10 mouse cellular contexts compared by ENCODE assay signal in the genomic region with DNA sequence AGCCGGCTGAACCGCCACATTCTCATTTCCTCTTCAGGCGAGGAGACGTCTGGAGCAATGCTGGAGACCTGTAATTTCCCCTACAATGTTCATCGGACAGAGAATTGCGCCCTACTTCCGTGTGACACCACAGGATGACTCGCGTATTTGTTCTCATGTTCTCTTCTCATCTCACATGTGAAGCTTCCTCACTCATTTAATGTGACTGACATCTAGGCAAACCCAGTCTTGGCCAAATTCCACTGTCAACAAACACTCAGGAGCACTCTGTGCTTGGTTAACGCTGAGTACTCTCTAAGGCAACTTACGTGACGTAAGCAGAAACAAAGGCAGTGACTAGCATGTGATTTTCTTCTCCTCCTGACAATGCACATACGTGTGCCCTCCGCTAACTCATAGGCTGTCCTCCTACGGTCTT. TPM values are rescaled to one million over a fixed set of nuclear protein-coding genes. Genes with fewer than 3 reads are reported as not detected.
DNase-seq lines count a peak whose midpoint lies in the region; ATAC-seq and TF ChIP-seq lines count a peak whose summit lies in the region.
"Had no signal": no experiment of that assay in that cellular context is flagged by ENCODE, and none has a peak within 500 bp of the region (broad histone marks: within the 10 kb centered on the region; RNA-seq: fewer than 3 reads in every experiment).

No protein-coding gene starts in this region.

- no peak for TF ChIP-seq POLR2A in lung, adult 2 months (IDR thresholded peaks at IDR 0.05; ENCODE audit: borderline replicate concordance, extremely low read depth, low read depth, low read length)

- H3K4me1 ChIP-seq in forebrain, embryonic 13.5 days = peaks cover 30% of the 10 kb centered on the region
- peaks cover 22% of the 10 kb centered on the region for H3K4me1 ChIP-seq in forebrain, postnatal 0 days (ENCODE audit: insufficient read depth)
- H3K4me1 ChIP-seq in midbrain, embryonic 14.5 days (ENCODE audit: control insufficient read depth, insufficient read depth, low read length) = peaks cover 21% of the 10 kb centered on the region
- H3K4me1 ChIP-seq in midbrain, postnatal 0 days (ENCODE audit: insufficient read depth, low read length) = peaks cover 5% of the 10 kb centered on the region; the same call in 1 of the 2 replicates
- peaks cover 11% of the 10 kb centered on the region for H3K4me1 ChIP-seq in lung, adult 2 months (ENCODE audit: control insufficient read depth, insufficient read depth, low read length)
- H3K4me1 ChIP-seq in stomach, embryonic 15.5 days = peaks cover 16% of the 10 kb centered on the region; the same call in 1 of the 2 replicates

- 0 out of 2 replicates have a peak overlapping the region, but pooled peaks have one; percentile 84 for H3K4me3 ChIP-seq in forebrain, embryonic 13.5 days
- H3K4me3 ChIP-seq in forebrain, postnatal 0 days (ENCODE audit: low read depth, low read length) = no peak overlapping the region
- H3K4me3 ChIP-seq in midbrain, embryonic 14.5 days (replicated peaks; ENCODE audit: low read depth, low read length) = no peak overlapping the region
- no peak overlapping the region for H3K4me3 ChIP-seq in midbrain, postnatal 0 days (ENCODE audit: low read depth, low read length)
- H3K4me3 ChIP-seq in lung, adult 2 months (replicated peaks; ENCODE audit: extremely low read depth, low read depth, low read length) = peak overlapping the region; percentile 15
- H3K4me3 ChIP-seq in stomach, embryonic 15.5 days (replicated peaks) = no peak overlapping the region
- H3K4me3 ChIP-seq: embryonic facial prominence, embryonic 15.5 days had no signal

- peak overlapping the region; percentile 68 for H3K4me2 ChIP-seq in forebrain, embryonic 13.5 days
- H3K4me2 ChIP-seq in forebrain, postnatal 0 days (ENCODE audit: low read depth) = no peak overlapping the region
- peak overlapping the region; percentile 66 for H3K4me2 ChIP-seq in midbrain, embryonic 14.5 days (ENCODE audit: low read length)
- no peak overlapping the region; the same call in 1 of the 2 replicates for H3K4me2 ChIP-seq in midbrain, postnatal 0 days (ENCODE audit: low read depth, low read length, poor library complexity, severe bottlenecking)
- peak overlapping the region; percentile 76 for H3K4me2 ChIP-seq in stomach, embryonic 15.5 days
- H3K4me2 ChIP-seq: embryonic facial prominence, embryonic 15.5 days had no signal

- H3K36me3 ChIP-seq in forebrain, embryonic 13.5 days (ENCODE audit: poor library complexity, severe bottlenecking) = peaks cover 26% of the 10 kb centered on the region
- peaks cover 9% of the 10 kb centered on the region; the same call in 1 of the 2 replicates for H3K36me3 ChIP-seq in forebrain, postnatal 0 days (ENCODE audit: insufficient read depth)
- H3K36me3 ChIP-seq in midbrain, embryonic 14.5 days (ENCODE audit: control insufficient read depth, insufficient read depth, low read length) = peaks cover 12% of the 10 kb centered on the region
- 0 out of 2 replicates have a peak, but pooled peaks cover 5% of the 10 kb centered on the region for H3K36me3 ChIP-seq in midbrain, postnatal 0 days (ENCODE audit: insufficient read depth, low read length)
- H3K36me3 ChIP-seq in stomach, embryonic 15.5 days = no peaks in the 10 kb centered on the region

- TF ChIP-seq CTCF in forebrain, postnatal 0 days (IDR thresholded peaks at IDR 0.05; ENCODE audit: low read depth) = no peak
- TF ChIP-seq CTCF in midbrain, postnatal 0 days (IDR thresholded peaks at IDR 0.05) = no peak
- no peak for TF ChIP-seq CTCF in lung, adult 2 months (IDR thresholded peaks at IDR 0.05; ENCODE audit: insufficient read depth, low read length)

- no peaks in the 10 kb centered on the region for H3K9me3 ChIP-seq in forebrain, embryonic 13.5 days (replicated peaks)
- H3K9me3 ChIP-seq in forebrain, postnatal 0 days (ENCODE audit: low read length) = no peaks in the 10 kb centered on the region
- no peaks in the 10 kb centered on the region for H3K9me3 ChIP-seq in midbrain, embryonic 14.5 days (ENCODE audit: control insufficient read depth, low read length)
- no peaks in the 10 kb centered on the region for H3K9me3 ChIP-seq in midbrain, postnatal 0 days (ENCODE audit: low read length)
- H3K9me3 ChIP-seq in stomach, embryonic 15.5 days = no peaks in the 10 kb centered on the region
- H3K9me3 ChIP-seq: embryonic facial prominence, embryonic 15.5 days had no signal

- WGBS in forebrain, embryonic 13.5 days = 92% methylated on average over 15 of the region's 15 CpGs
- WGBS in forebrain, postnatal 0 days = 83% methylated on average over 15 of the region's 15 CpGs
- 92% methylated on average over 15 of the region's 15 CpGs for WGBS in midbrain, embryonic 14.5 days
- WGBS in midbrain, postnatal 0 days = 93% methylated on average over 15 of the region's 15 CpGs
- WGBS in lung, adult 2 months = 50% methylated on average over 15 of the region's 15 CpGs
- 82% methylated on average over 15 of the region's 15 CpGs for WGBS in stomach, embryonic 15.5 days

- no peak for ATAC-seq in forebrain, embryonic 13.5 days
- ATAC-seq in forebrain, postnatal 0 days = no peak
- no peak for ATAC-seq in midbrain, embryonic 14.5 days (ENCODE audit: low FRiP score, low TSS enrichment)
- ATAC-seq in midbrain, postnatal 0 days (ENCODE audit: low FRiP score) = no peak
- no peak for ATAC-seq in stomach, embryonic 15.5 days (ENCODE audit: insufficient read depth, low FRiP score, low read depth)
- ATAC-seq: CD4-positive, CD25-positive, alpha-beta regulatory T cell, adult 4 months had no signal

- no peak for DNase-seq in forebrain, postnatal 0 days
- DNase-seq in midbrain, embryonic 14.5 days = no peak
- no peak for DNase-seq in midbrain, postnatal 0 days (ENCODE audit: low spot score)
- peak; percentile 70 for DNase-seq in lung, adult 2 months
- no peak for DNase-seq in cerebellum, adult 11 months
- DNase-seq in right cerebral cortex, postnatal 25 days = no peak

- no peaks in the 10 kb centered on the region for H3K27me3 ChIP-seq in forebrain, embryonic 13.5 days
- no peaks in the 10 kb centered on the region for H3K27me3 ChIP-seq in forebrain, postnatal 0 days (ENCODE audit: insufficient read depth, low read length)
- no peaks in the 10 kb centered on the region for H3K27me3 ChIP-seq in midbrain, embryonic 14.5 days (ENCODE audit: control insufficient read depth, insufficient read depth, low read length)
- H3K27me3 ChIP-seq in midbrain, postnatal 0 days (ENCODE audit: insufficient read depth, low read length) = no peaks in the 10 kb centered on the region
- H3K27me3 ChIP-seq in stomach, embryonic 15.5 days (replicated peaks) = no peaks in the 10 kb centered on the region
- H3K27me3 ChIP-seq: embryonic facial prominence, embryonic 15.5 days had no signal

- no peak overlapping the region for H3K9ac ChIP-seq in forebrain, embryonic 13.5 days
- H3K9ac ChIP-seq in forebrain, postnatal 0 days = no peak overlapping the region
- no peak overlapping the region for H3K9ac ChIP-seq in midbrain, embryonic 14.5 days (replicated peaks; ENCODE audit: low read length)
- H3K9ac ChIP-seq in midbrain, postnatal 0 days (replicated peaks; ENCODE audit: low read length, poor library complexity, severe bottlenecking) = no peak overlapping the region
- no peak overlapping the region for H3K9ac ChIP-seq in stomach, embryonic 15.5 days
- H3K9ac ChIP-seq: embryonic facial prominence, embryonic 15.5 days had no signal

- H3K27ac ChIP-seq in forebrain, embryonic 13.5 days = no peak overlapping the region
- no peak overlapping the region for H3K27ac ChIP-seq in forebrain, postnatal 0 days (ENCODE audit: low read depth, low read length)
- H3K27ac ChIP-seq in midbrain, embryonic 14.5 days (replicated peaks; ENCODE audit: low read depth, low read length) = no peak overlapping the region
- H3K27ac ChIP-seq in midbrain, postnatal 0 days (ENCODE audit: low read depth, low read length) = no peak overlapping the region
- no peak overlapping the region for H3K27ac ChIP-seq in stomach, embryonic 15.5 days
- H3K27ac ChIP-seq: embryonic facial prominence, embryonic 15.5 days had no signal

RNA-seq across cellular contexts. Expression of a gene that starts 2.4 kb away (rescaled TPM):
- polyA plus RNA-seq in forebrain, embryonic 13.5 days (2015; fragmentation: Nextera tagmentation; extraction: Ambion mirVana) = 126 and 131 TPM in 2 replicates
- 271 and 289 TPM in 2 replicates for total RNA-seq in forebrain, postnatal 0 days (2014; rRNA removed)
- 263 and 284 TPM in 2 replicates for polyA plus RNA-seq in forebrain, postnatal 0 days (2015; fragmentation: Nextera tagmentation; extraction: Ambion mirVana)
- 200 and 209 TPM in 2 replicates for polyA plus RNA-seq in midbrain, embryonic 14.5 days (2014; fragmentation: Nextera tagmentation; extraction: Ambion mirVana)
- 298 and 300 TPM in 2 replicates for total RNA-seq in midbrain, postnatal 0 days (2014; rRNA removed)
- 272 and 286 TPM in 2 replicates for polyA plus RNA-seq in midbrain, postnatal 0 days (2015; fragmentation: Nextera tagmentation; extraction: Ambion mirVana)
- 307 and 574 TPM in 2 replicates for polyA plus RNA-seq in lung, adult 2 months (2012; rRNA removed)
- polyA plus RNA-seq in stomach, embryonic 15.5 days (2015; fragmentation: Nextera tagmentation; extraction: Ambion mirVana) = 105 and 114 TPM in 2 replicates

RNA-seq across cellular contexts. Expression of a gene that starts 9.2 kb away (rescaled TPM):
- polyA plus RNA-seq in forebrain, embryonic 13.5 days (2015; fragmentation: Nextera tagmentation; extraction: Ambion mirVana) = 33.0 and 42.9 TPM in 2 replicates
- 28.2 and 33.6 TPM in 2 replicates for total RNA-seq in forebrain, postnatal 0 days (2014; rRNA removed)
- polyA plus RNA-seq in forebrain, postnatal 0 days (2015; fragmentation: Nextera tagmentation; extraction: Ambion mirVana) = 8.9 and 13.3 TPM in 2 replicates
- 17.4 and 20.1 TPM in 2 replicates for polyA plus RNA-seq in midbrain, embryonic 14.5 days (2014; fragmentation: Nextera tagmentation; extraction: Ambion mirVana)
- total RNA-seq in midbrain, postnatal 0 days (2014; rRNA removed) = 24.2 and 28.6 TPM in 2 replicates
- 14.7 and 17.4 TPM in 2 replicates for polyA plus RNA-seq in midbrain, postnatal 0 days (2015; fragmentation: Nextera tagmentation; extraction: Ambion mirVana)
- polyA plus RNA-seq in lung, adult 2 months (2012; rRNA removed) = 4.9 and 6.8 TPM in 2 replicates
- polyA plus RNA-seq in stomach, embryonic 15.5 days (2015; fragmentation: Nextera tagmentation; extraction: Ambion mirVana) = 11.9 and 14.0 TPM in 2 replicates

RNA-seq across cellular contexts. Expression of a gene that starts 36.9 kb away (rescaled TPM):
- 78.8 and 84.2 TPM in 2 replicates for polyA plus RNA-seq in forebrain, embryonic 13.5 days (2015; fragmentation: Nextera tagmentation; extraction: Ambion mirVana)
- total RNA-seq in forebrain, postnatal 0 days (2014; rRNA removed) = 89.7 and 105 TPM in 2 replicates
- 85.9 and 94.5 TPM in 2 replicates for polyA plus RNA-seq in forebrain, postnatal 0 days (2015; fragmentation: Nextera tagmentation; extraction: Ambion mirVana)
- 83.6 and 101 TPM in 2 replicates for polyA plus RNA-seq in midbrain, embryonic 14.5 days (2014; fragmentation: Nextera tagmentation; extraction: Ambion mirVana)
- total RNA-seq in midbrain, postnatal 0 days (2014; rRNA removed) = 105 and 114 TPM in 2 replicates
- 89.4 and 93.2 TPM in 2 replicates for polyA plus RNA-seq in midbrain, postnatal 0 days (2015; fragmentation: Nextera tagmentation; extraction: Ambion mirVana)
- polyA plus RNA-seq in lung, adult 2 months (2012; rRNA removed) = 40.1 and 41.7 TPM in 2 replicates
- 52.7 and 64.5 TPM in 2 replicates for polyA plus RNA-seq in stomach, embryonic 15.5 days (2015; fragmentation: Nextera tagmentation; extraction: Ambion mirVana)

Comparison
In these comparisons a context has a peak if more than half of its experiments do, and no peak if none do; other contexts are left out.
1. H3K4me2 ChIP-seq: peak in forebrain, embryonic 13.5 days (single experiment), midbrain, embryonic 14.5 days (single experiment) and stomach, embryonic 15.5 days (single experiment); none in forebrain, postnatal 0 days (single experiment) and midbrain, postnatal 0 days (single experiment).
2. H3K4me3 ChIP-seq: peak in forebrain, embryonic 13.5 days (single experiment) and lung, adult 2 months (single experiment); none in forebrain, postnatal 0 days (single experiment), midbrain, embryonic 14.5 days (single experiment), midbrain, postnatal 0 days (single experiment) and stomach, embryonic 15.5 days (single experiment).